In the genomic region with DNA sequence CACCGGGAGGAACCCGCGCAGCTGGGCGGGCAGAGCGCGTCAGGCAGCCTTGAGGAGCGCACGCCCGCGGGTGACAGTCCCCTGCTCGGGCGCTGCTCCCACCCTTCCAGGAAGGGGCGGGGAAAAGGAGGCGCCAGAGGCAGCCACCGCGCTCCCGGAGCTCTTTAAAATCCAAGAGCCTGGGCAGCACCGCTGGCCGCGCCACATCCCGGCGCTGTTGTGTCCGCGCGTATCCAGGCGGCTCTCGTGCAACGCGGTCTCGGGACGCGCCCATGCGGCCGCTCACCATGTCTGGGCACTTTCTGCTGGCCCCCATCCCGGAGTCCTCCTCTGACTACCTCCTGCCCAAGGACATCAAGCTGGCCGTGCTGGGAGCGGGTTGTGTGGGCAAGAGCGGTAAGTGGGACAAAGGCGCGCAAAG, we compare ENCODE assay signal across 8 mouse cellular contexts. TPM values are rescaled to one million over a fixed set of nuclear protein-coding genes. Genes with fewer than 3 reads are reported as not detected.
A peak's percentile ranks its signal among the peaks of the same experiment; 100 is the strongest.
DNase-seq lines count a peak whose midpoint lies in the region; ATAC-seq and TF ChIP-seq lines count a peak whose summit lies in the region.

A gene (plus strand): TSS at position 127 of the 421 bp plus-strand sequence.

- H3K9ac ChIP-seq in lung, embryonic 14.5 days = peak within 1 kb of the TSS; percentile 69

- peak; percentile 85 to 86 for ATAC-seq in hematopoietic stem cell, adult 5-6 weeks (replicated peaks in 1 of 2; ENCODE audit: insufficient read depth in 1 of 2, low FRiP score in 2 of 2, low TSS enrichment in 1 of 2, low read depth in 1 of 2, poor library complexity in 2 of 2, severe bottlenecking in 2 of 2)
- ATAC-seq in lung, embryonic 14.5 days (ENCODE audit: insufficient read depth) = peak; percentile 93

- peak; percentile 32; the same call in 1 of the 2 replicates for TF ChIP-seq CTCF in lung, embryonic 14.5 days (IDR thresholded peaks at IDR 0.05; ENCODE audit: low read depth)

- H3K36me3 ChIP-seq in lung, embryonic 14.5 days (ENCODE audit: insufficient read depth) = 0 out of 2 replicates have a peak, but pooled peaks cover 8% of the 10 kb centered on the region

- H3K27ac ChIP-seq in lung, embryonic 14.5 days (ENCODE audit: low read depth) = peak within 1 kb of the TSS; percentile 46; the same call in 1 of the 2 replicates

- DNase-seq in T-cell, adult 2 months (ENCODE audit: low spot score) = peak; percentile 32
- peak; percentile 77 to 78 for DNase-seq in cerebellum, postnatal 14 days
- DNase-seq in frontal cortex, adult 2 months (ENCODE audit: extremely low spot score in 1 of 2, low spot score in 1 of 2) = peak; percentile 52 to 82
- DNase-seq in layer of hippocampus, adult 8-10 months (ENCODE audit: low spot score in 2 of 2) = peak; percentile 53 to 71
- DNase-seq in lung, embryonic 14.5 days = peak; percentile 95
- DNase-seq in ovary, adult 18-20 months (ENCODE audit: low spot score) = peak; percentile 86
- peak; percentile 66 for DNase-seq in urinary bladder, adult 2 months (ENCODE audit: low spot score)

- H3K4me3 ChIP-seq in lung, embryonic 14.5 days (ENCODE audit: low read depth, low read length) = peak within 1 kb of the TSS; percentile 71

- under 1% methylated on average over 39 of the region's 40 CpGs for WGBS in lung, embryonic 14.5 days

- peak within 1 kb of the TSS; percentile 97 for H3K4me2 ChIP-seq in lung, embryonic 14.5 days

- H3K4me1 ChIP-seq in lung, embryonic 14.5 days (ENCODE audit: insufficient read depth) = peaks cover 8% of the 10 kb centered on the region; the same call in 1 of the 2 replicates

- no peaks in the 10 kb centered on the region; the same call in 1 of the 2 replicates for H3K27me3 ChIP-seq in lung, embryonic 14.5 days (ENCODE audit: insufficient read depth, low read length)

- H3K9me3 ChIP-seq in lung, embryonic 14.5 days (ENCODE audit: low read depth, low read length) = no peaks in the 10 kb centered on the region

RNA-seq across cellular contexts. Expression of the gene that starts here (rescaled TPM):
- 6.2 and 6.9 TPM in 2 replicates for polyA plus RNA-seq in frontal cortex, adult 2 months (2012; rRNA removed)
- total RNA-seq in hematopoietic stem cell, adult 5-6 weeks (2017) = 1.5 and 16.3 TPM in 2 replicates
- 10 to 100 TPM; 10.8 to 15.0 (median 11.9) TPM for total RNA-seq in layer of hippocampus, adult 8-10 months (2022)
- polyA plus RNA-seq in lung, embryonic 14.5 days (2014; fragmentation: Nextera tagmentation; extraction: Ambion mirVana) = 18.6 and 20.4 TPM in 2 replicates
- polyA plus RNA-seq in urinary bladder, adult 2 months (2012; rRNA removed) = 15.1 and 24.8 TPM in 2 replicates

Comparison
In these comparisons a context has a peak if more than half of its experiments do, and no peak if none do; other contexts are left out.
1. Peak in every context shown above with its lines: DNase-seq, ATAC-seq, H3K4me3 ChIP-seq and H3K27ac ChIP-seq.
2. DNase-seq: peak in every context shown above with its lines; median percentile 95 in lung, embryonic 14.5 days; 86 in ovary, adult 18-20 months; 78 in cerebellum, postnatal 14 days; 67 in frontal cortex, adult 2 months; 66 in urinary bladder, adult 2 months; 62 in layer of hippocampus, adult 8-10 months; 32 in T-cell, adult 2 months.